Mouse (Mus musculus) intestine, embryonic 16.5 days (tissue): Measurements from ENCODE around the gene Fscn2. TPM values are rescaled to one million over a fixed set of nuclear protein-coding genes. Genes with fewer than 3 reads are reported as not detected.

Experiments used
- ATAC-seq: fragments of 200-750 bp; cut with Nextera tagmentation; 2 replicates; pipeline ENCODE4 v1.8.0; 2017; ENCODE audit warnings: moderate TSS enrichment, moderate library complexity
- H3K27ac ChIP-seq: fragments of 300-500 bp; sonication (generic); 2 replicates; pipeline ENCODE4 v1.5.1; 2014; ENCODE audit warnings: mild to moderate bottlenecking, low read length
- H3K27me3 ChIP-seq: fragments of 300-500 bp; sonication (generic); replicated peaks from 2 replicates; pipeline ENCODE4 v1.6.1; 2014; ENCODE audit warnings: low read length, control low read depth, mixed read lengths; ENCODE audit not compliant: control insufficient read depth, insufficient read depth
- H3K36me3 ChIP-seq: fragments of 300-500 bp; sonication (generic); 2 replicates; pipeline ENCODE4 v1.6.1; 2014; ENCODE audit warnings: low read length, control low read depth; ENCODE audit not compliant: control insufficient read depth, insufficient read depth
- H3K4me1 ChIP-seq: fragments of 300-500 bp; sonication (generic); 2 replicates; pipeline ENCODE4 v1.6.1; 2014; ENCODE audit warnings: low read length, control low read depth, mixed read lengths; ENCODE audit not compliant: control insufficient read depth, insufficient read depth
- H3K4me2 ChIP-seq: fragments of 300-500 bp; sonication (generic); 2 replicates; pipeline ENCODE4 v1.6.1; 2014; ENCODE audit warnings: low read depth, low read length, control low read depth
- H3K4me3 ChIP-seq: fragments of 300-500 bp; sonication (generic); 2 replicates; pipeline ENCODE4 v1.5.1; 2014; ENCODE audit warnings: mild to moderate bottlenecking, low read length
- H3K9ac ChIP-seq: fragments of 300-500 bp; sonication (generic); 2 replicates; pipeline ENCODE4 v1.6.1; 2014; ENCODE audit warnings: low read depth, low read length
- H3K9me3 ChIP-seq: fragments of 300-500 bp; sonication (generic); 2 replicates; pipeline ENCODE4 v1.6.1; 2016; ENCODE audit warnings: low read length, control low read depth; ENCODE audit not compliant: control insufficient read depth
- WGBS: fragments of 180-500 bp; shearing (Covaris S2); extraction: QIAGEN DNeasy Blood & Tissue Kit; methylation state at CpG from one replicate; pipeline ENCODE4 v1.1.7; 2014; 5-methylcytosine and 5-hydroxymethylcytosine counted together
- polyA plus RNA-seq: library from polyadenylated mRNA; unstranded; fragments of >200 nt; fragmentation: Nextera tagmentation; extraction: Ambion mirVana; gene quantifications from 2 replicates; pipeline ENCODE4 v1.2.1, GENCODE M21; 2015

Gene Fscn2
- polyA plus RNA-seq, 1 experiment from 2014 or later: 0.55 TPM

DNA sequence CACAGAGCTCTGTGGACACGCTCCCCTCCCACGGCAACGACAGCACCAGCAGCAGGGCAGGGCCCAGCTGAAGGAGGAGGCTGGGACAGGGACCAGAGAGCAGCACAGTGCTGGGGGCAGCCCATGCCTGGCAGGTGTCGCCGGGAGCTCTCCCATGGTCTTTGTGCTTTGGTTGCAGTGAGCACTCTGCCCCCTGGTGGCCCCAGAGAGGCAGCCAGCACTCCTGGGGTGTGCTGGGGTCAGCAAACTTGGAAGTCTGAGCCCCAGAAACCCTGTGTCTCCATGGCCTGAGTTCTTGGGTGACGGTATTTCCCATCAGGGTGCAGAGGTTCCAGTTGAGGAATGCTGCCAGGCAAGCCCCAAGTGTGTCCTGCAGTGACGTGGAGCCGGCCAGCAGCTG lies 8.3 kb downstream of the Fscn2 start:
- Histone ChIP-seq H3K9ac (peak overlapping the region; percentile 49; the same call in 1 of the 2 replicates), H3K4me1 (peaks cover 7% of the 10 kb centered on the region), H3K4me3 (no peak overlapping the region), H3K4me2 (no peak overlapping the region), H3K27ac (peak overlapping the region; percentile 41; the same call in 1 of the 2 replicates), H3K27me3 (no peaks in the 10 kb centered on the region), H3K36me3 (peaks cover 15% of the 10 kb centered on the region; the same call in 1 of the 2 replicates), H3K9me3 (no peaks in the 10 kb centered on the region)
- WGBS: 35% methylated on average over 8 of the region's 8 CpGs
- peak; percentile 80 for ATAC-seq

DNA sequence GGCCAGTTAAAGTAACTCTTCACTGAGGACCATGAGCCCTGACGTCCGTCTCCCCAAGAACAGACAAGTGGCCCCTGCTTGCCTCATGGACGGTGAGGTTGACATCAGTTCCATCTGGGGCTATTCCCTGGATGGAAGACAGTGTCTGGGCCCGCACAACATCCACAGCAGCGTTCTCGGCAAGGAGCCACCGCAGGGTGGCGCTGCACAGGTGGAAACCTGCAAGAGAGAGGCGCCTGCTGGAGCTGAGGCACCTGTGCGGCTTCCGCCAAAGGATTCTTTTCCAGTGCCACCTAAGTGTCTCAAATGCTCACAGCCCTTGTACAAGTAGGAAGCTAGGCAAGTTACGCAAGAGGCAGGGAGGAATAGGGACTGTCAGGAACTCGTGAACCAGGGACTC lies 11.7 kb downstream of the Fscn2 start:
- no peaks in the 10 kb centered on the region for H3K27me3 ChIP-seq
- ATAC-seq: no peak
- H3K4me2 ChIP-seq: no peak overlapping the region
- H3K36me3 ChIP-seq: peaks cover 19% of the 10 kb centered on the region; the same call in 1 of the 2 replicates
- no peak overlapping the region for H3K9ac ChIP-seq
- H3K27ac ChIP-seq: no peak overlapping the region
- WGBS: 67% methylated on average over 13 of the region's 13 CpGs
- H3K4me3 ChIP-seq: no peak overlapping the region
- no peaks in the 10 kb centered on the region for H3K9me3 ChIP-seq
- peaks cover 14% of the 10 kb centered on the region for H3K4me1 ChIP-seq

DNA sequence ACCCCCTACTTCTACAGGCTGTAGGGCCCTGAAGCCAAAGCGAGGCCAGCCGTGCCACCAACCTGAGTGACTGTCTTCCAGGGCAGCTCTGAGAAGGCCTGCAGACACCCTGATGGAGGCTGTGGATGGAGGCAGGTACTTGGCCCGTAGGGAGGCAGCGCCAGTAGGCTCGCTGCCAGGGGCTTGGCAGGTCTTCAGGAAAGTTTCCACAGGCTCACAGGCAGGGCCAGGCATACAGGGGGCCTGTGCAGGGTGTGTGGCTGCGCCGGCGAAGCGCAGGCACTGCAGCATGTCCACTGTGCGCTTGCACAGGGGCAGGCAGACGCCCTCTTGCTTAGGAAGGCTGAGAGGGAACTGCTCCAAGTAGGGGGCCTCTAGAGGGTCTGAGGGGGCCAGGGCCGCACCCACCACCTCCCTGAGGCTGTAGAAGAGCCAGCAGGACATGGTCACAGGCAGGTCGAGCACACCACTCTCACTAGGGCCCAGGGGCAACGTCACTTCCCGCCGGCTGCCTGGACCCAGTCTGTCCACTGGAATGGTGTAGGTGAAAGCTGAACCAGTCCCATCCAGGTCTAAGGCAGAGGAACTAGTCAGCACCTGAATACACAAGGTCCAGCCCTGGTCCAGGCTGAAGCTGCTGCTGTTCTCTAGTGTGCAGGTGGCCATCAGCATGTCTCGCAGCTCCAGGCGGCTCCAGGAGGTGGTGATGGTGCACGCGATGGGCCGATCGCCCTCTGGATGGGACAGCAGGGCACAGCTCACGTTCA lies 12.7 kb downstream of the Fscn2 start:
- no peak for ATAC-seq
- Histone ChIP-seq H3K4me3 (no peak overlapping the region), H3K4me1 (peaks cover 17% of the 10 kb centered on the region), H3K36me3 (peaks cover 19% of the 10 kb centered on the region; the same call in 1 of the 2 replicates), H3K27me3 (no peaks in the 10 kb centered on the region), H3K27ac (no peak overlapping the region), H3K9me3 (no peaks in the 10 kb centered on the region), H3K9ac (peak overlapping the region; percentile 29; the same call in 1 of the 2 replicates), H3K4me2 (no peak overlapping the region)
- 86% methylated on average over 23 of the region's 23 CpGs for WGBS

DNA sequence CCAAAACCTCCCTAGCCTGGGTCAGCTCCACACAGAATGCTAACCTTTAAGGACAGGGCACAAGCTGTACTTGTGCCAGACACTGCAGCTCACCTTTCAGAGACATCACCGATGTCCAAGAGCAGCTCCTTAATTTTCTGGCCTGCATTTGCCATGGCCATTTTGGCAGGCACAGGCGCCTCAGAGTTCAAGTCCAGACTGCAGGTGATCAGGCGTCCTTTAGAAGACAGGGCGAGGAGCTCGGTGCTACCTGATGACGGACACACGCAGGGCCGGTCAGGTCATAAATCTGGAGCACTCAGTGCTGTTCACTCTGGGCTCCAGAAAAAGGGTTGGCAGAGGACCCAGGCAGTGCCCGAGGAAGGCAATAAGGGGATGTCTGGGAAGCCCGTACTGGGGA lies 14.0 kb downstream of the Fscn2 start:
- 92% methylated on average over 10 of the region's 10 CpGs for WGBS
- H3K9me3 ChIP-seq: no peaks in the 10 kb centered on the region
- no peak overlapping the region for H3K9ac ChIP-seq
- ATAC-seq: no peak
- no peaks in the 10 kb centered on the region for H3K27me3 ChIP-seq
- H3K36me3 ChIP-seq: peaks cover 19% of the 10 kb centered on the region; the same call in 1 of the 2 replicates
- no peak overlapping the region for H3K4me2 ChIP-seq
- H3K4me3 ChIP-seq: no peak overlapping the region
- peaks cover 16% of the 10 kb centered on the region for H3K4me1 ChIP-seq
- H3K27ac ChIP-seq: no peak overlapping the region

DNA sequence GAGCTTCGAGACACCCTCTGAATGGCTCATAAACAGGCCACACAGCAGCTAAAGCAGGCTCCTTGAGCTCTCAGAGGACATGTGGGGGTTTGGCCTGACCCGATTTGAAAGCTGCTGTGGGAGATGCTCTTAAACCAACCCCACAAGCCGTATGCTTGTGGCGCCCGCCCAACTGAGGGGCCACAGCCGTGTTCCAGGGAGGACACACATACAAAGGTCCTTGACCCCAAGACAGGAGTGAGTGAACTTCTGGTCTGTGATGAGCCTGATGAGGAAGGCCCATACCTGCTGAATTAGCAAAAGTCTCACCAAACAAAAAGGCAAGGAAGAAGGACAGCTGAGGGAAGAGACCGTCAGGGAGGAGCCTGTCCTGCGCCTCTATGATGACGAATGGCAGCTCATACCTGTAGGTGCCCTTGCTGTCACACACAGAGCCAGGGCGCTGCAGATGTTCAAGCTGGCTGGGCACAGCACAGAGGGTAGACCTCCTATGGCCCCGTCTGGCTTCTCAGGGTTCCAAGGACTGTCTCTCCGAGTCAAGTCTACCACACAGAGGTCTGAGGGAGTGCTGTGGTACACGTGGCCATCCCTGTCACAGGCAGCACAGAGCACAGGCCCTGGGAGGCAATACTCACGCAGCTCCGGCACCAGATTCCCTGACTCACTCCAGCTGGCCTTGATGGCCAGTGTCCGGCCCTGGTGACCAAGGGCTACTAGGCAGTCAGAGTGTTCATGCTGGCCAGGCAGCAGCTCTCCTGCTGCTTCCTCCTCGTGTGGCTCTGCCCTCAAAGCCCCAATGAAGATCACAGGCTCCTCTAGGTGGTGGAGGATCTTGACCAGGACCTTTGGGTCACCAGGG lies 15.2 kb downstream of the Fscn2 start:
- Histone ChIP-seq H3K9me3 (no peaks in the 10 kb centered on the region), H3K27me3 (no peaks in the 10 kb centered on the region), H3K4me1 (peaks cover 16% of the 10 kb centered on the region), H3K9ac (0 out of 2 replicates have a peak overlapping the region, but pooled peaks have one; percentile 82), H3K4me2 (no peak overlapping the region), H3K4me3 (no peak overlapping the region), H3K36me3 (peaks cover 20% of the 10 kb centered on the region), H3K27ac (no peak overlapping the region)
- ATAC-seq: no peak
- WGBS: 90% methylated on average over 17 of the region's 17 CpGs

DNA sequence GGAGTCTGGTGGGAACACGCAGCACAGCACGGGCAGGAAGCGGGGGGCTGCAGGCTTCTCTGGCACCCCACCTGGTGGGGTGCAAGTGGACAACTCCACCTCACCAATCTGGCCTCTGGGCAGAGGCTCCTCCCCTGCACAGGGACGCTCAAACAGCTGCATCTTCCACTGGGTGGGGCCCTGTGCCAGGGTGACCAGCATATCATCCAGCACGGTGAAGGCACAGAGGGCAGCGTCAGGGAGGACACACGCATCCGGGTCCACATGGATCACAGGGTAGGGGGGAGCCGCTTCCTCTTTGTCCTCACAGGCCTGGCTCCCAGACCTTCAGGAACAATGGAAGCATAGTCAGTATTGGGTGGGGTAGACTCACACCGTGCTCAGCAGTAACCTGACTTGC lies 16.0 kb downstream of the Fscn2 start:
- ATAC-seq: no peak
- Histone ChIP-seq H3K27me3 (no peaks in the 10 kb centered on the region), H3K27ac (no peak overlapping the region), H3K36me3 (peaks cover 26% of the 10 kb centered on the region), H3K4me3 (peak overlapping the region; percentile 86; the same call in 1 of the 2 replicates), H3K9ac (peak overlapping the region; percentile 82), H3K4me1 (peaks cover 16% of the 10 kb centered on the region), H3K9me3 (no peaks in the 10 kb centered on the region), H3K4me2 (peak overlapping the region; percentile 88)
- 63% methylated on average over 10 of the region's 10 CpGs for WGBS

DNA sequence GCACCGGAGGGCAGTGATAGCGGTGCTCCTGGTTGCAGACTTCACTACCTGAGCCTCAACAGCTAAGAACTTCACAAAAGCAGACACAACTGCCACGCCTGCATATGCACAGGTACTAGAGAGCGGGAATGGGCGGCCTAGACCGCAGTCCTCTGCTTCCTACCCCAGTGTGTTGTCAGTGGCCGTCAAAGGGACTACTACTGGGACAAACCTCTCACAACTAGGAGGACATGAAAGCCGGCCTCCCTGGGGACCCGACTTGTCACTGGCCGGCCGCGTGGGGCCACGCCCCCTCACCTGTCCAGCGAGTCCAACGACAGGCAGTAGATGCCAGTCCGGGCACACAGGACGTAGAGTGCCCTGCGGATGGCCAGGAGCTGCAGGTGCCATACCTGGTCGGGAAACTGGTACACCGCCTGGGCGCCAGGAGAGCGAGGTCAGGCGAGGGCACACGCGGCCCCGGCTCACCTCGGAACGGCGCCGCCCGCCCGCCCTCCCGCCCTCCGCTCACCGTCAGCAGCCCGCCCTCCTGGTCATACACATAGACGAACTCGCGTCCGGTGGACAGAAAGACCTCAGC lies 16.8 kb downstream of the Fscn2 start:
- Histone ChIP-seq H3K4me3 (peak overlapping the region; percentile 86), H3K9ac (peak overlapping the region; percentile 82), H3K4me2 (peak overlapping the region; percentile 88), H3K27ac (peak overlapping the region; percentile 33; the same call in 1 of the 2 replicates), H3K27me3 (no peaks in the 10 kb centered on the region), H3K4me1 (peaks cover 16% of the 10 kb centered on the region), H3K36me3 (peaks cover 23% of the 10 kb centered on the region), H3K9me3 (no peaks in the 10 kb centered on the region)
- peak; percentile 75 for ATAC-seq
- 2% methylated on average over 36 of the region's 40 CpGs for WGBS

DNA sequence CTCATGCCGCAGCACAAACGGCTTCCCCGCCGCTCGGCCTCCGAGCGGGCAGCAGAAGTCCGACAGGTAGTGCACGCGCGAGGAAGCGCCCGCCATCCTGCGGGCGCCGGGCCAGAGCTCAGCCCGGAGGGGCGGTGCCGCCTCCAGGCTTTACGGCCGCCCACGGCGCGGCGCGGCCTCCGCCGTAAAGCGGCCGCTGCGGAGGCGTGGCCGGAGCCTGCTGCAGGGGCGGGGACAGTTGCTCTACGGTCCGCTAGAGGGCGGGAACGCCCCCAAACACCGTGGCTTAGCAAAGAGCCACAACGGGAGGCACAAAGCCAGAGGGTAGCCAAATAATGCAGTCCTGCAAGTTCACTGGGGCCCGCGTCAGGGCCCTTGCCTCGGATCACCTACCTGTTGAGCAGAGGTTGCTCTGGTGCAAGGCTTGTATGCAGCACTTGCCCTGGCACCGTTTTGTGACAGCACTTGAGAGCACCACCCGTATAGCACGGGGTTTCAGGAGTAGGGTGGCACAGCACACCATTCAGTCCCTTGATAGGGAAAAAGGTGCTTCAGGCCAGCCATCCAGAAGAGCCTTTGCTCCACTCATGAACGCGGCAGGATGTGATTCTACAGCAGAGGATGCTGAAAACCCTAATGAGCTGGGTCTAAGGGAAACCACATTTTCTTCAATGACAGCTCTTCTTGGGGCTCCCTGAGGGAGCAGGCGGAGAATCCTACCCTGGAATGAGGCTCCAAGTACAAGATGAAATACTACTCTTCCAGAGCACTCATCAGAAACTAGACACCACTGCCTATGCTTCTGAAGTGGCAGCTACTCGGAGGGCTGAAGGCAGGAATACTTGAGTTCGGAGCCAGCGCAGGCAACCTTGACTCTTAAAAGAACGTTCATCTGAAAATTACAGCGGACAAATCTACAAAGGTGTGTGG lies 17.5 kb downstream of the Fscn2 start, which contains the start of gene Faap100:
TSS of gene Faap100 (minus strand) at position 154 of the 930 bp plus-strand sequence.
- Histone ChIP-seq H3K9me3 (no peaks in the 10 kb centered on the region), H3K9ac (peak within 1 kb of the TSS; percentile 82), H3K4me2 (peak within 1 kb of the TSS; percentile 88), H3K36me3 (peaks cover 18% of the 10 kb centered on the region), H3K27ac (peak within 1 kb of the TSS; percentile 59), H3K4me3 (peak within 1 kb of the TSS; percentile 86), H3K4me1 (peaks cover 16% of the 10 kb centered on the region), H3K27me3 (no peaks in the 10 kb centered on the region)
- WGBS: 7% methylated on average over 54 of the region's 54 CpGs
- ATAC-seq: peak; percentile 90
